ENCODE assay signal across 8 mouse cellular contexts in the genomic region with DNA sequence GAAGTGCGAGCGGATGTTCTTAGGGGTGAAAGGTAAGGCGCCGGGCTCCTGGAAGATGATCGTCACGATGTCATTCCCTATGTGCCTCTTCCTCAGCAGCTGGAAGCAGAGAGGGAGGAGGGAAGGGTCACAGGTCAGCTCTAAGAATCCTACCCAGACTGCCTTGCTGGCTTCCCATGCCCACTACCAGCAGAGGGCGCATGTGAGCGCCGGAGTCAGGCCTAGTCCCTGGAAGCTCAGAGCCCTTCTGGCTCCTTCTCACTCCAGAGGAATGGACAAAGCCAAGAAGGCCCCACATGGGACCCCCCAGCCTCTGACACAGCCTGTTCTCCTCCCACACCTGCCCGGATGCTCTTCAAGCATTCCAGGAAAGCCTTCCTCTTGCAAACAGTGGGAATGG.
A peak's percentile ranks its signal among the peaks of the same experiment; 100 is the strongest.
DNase-seq lines count a peak whose midpoint lies in the region; ATAC-seq and TF ChIP-seq lines count a peak whose summit lies in the region.

No protein-coding gene starts in this region.

- peaks cover 6% of the 10 kb centered on the region; the same call in 1 of the 2 replicates for H3K4me1 ChIP-seq in lung, adult 2 months (ENCODE audit: control insufficient read depth, insufficient read depth, low read length)

- 0 out of 2 replicates have a peak, but pooled peaks have one; percentile 1 for TF ChIP-seq POLR2A in lung, adult 2 months (IDR thresholded peaks at IDR 0.05; ENCODE audit: borderline replicate concordance, extremely low read depth, low read depth, low read length)

- intact Hi-C loops in heart, postnatal 10 days (cut with DNase I): loop anchor here (1.0 to 5.0 kb wide), 2 partner anchors 69 to 139 kb away; no protein-coding TSS in a partner anchor

- peak; percentile 96 for TF ChIP-seq CTCF in lung, adult 2 months (IDR thresholded peaks at IDR 0.05; ENCODE audit: insufficient read depth, low read length)

- H3K4me3 ChIP-seq in lung, adult 2 months (replicated peaks; ENCODE audit: extremely low read depth, low read depth, low read length): no peak overlapping the region

- WGBS in lung, adult 2 months: 24% methylated on average over 10 of the region's 10 CpGs

- peak; percentile 61; the same call in 1 of the 2 replicates for ATAC-seq in neutrophil, adult 5-6 weeks (ENCODE audit: extremely low read depth, insufficient number of reproducible peaks, low FRiP score, poor library complexity, severe bottlenecking)

- peak; percentile 62 to 72 for DNase-seq in CD8-positive naive resting alpha-beta T cell, adult 2 months (ENCODE audit: low read depth in 2 of 2, low spot score in 2 of 2)
- peak; percentile 88 for DNase-seq in brain, adult 2 months (ENCODE audit: low read depth, low spot score)
- DNase-seq in fibroblast of lung, adult 2 months (ENCODE audit: low read depth): peak; percentile 39
- DNase-seq in heart, postnatal 10 days: peak; percentile 83 to 93
- DNase-seq in kidney, postnatal 25 days: peak; percentile 86 to 92
- DNase-seq in lung, adult 2 months: peak; percentile 84
- DNase-seq in testis, postnatal 10 days (ENCODE audit: low spot score): peak; percentile 96

Comparison
In these comparisons a context has a peak if more than half of its experiments do, and no peak if none do; other contexts are left out.
1. DNase-seq: peak in every context shown above with its lines; median percentile 96 in testis, postnatal 10 days; 89 in kidney, postnatal 25 days; 88 in brain, adult 2 months; 88 in heart, postnatal 10 days; 84 in lung, adult 2 months; 67 in CD8-positive naive resting alpha-beta T cell, adult 2 months; 39 in fibroblast of lung, adult 2 months.